Mouse (Mus musculus) embryonic facial prominence, embryonic 12.5 days (tissue): ENCODE results near the gene Tspan1. TPM values are rescaled to one million over a fixed set of nuclear protein-coding genes. Genes with fewer than 3 reads are reported as not detected.

ENCODE experiments used
- ATAC-seq: fragments of 200-750 bp; cut with Nextera tagmentation; 2 replicates; pipeline ENCODE4 v1.8.0; 2017; ENCODE audit not compliant: insufficient number of reproducible peaks, insufficient read depth, low FRiP score, low TSS enrichment
- H3K27ac ChIP-seq: fragments of 300-500 bp; sonication (generic); 2 replicates; pipeline ENCODE4 v1.5.1; 2016; ENCODE audit warnings: mild to moderate bottlenecking
- H3K27me3 ChIP-seq: fragments of 300-500 bp; sonication (generic); 2 replicates; pipeline ENCODE4 v1.6.1; 2016; ENCODE audit warnings: mild to moderate bottlenecking, moderate library complexity
- H3K36me3 ChIP-seq: fragments of 300-500 bp; sonication (generic); 2 replicates; pipeline ENCODE4 v1.6.1; 2016; ENCODE audit warnings: mild to moderate bottlenecking
- H3K4me1 ChIP-seq: fragments of 300-500 bp; sonication (generic); 2 replicates; pipeline ENCODE4 v1.6.1; 2016
- H3K4me2 ChIP-seq: fragments of 300-500 bp; sonication (generic); replicated peaks from 2 replicates; pipeline ENCODE4 v1.6.1; 2016; ENCODE audit warnings: mild to moderate bottlenecking, moderate library complexity
- H3K4me3 ChIP-seq: fragments of 300-500 bp; sonication (generic); 2 replicates; pipeline ENCODE4 v1.5.1; 2016; ENCODE audit warnings: mild to moderate bottlenecking
- H3K9ac ChIP-seq: fragments of 300-500 bp; sonication (generic); 2 replicates; pipeline ENCODE4 v1.6.1; 2016; ENCODE audit warnings: mild to moderate bottlenecking, moderate library complexity
- H3K9me3 ChIP-seq: fragments of 300-500 bp; sonication (generic); 2 replicates; pipeline ENCODE4 v1.6.1; 2016; ENCODE audit warnings: mild to moderate bottlenecking, moderate library complexity
- WGBS: fragments of 180-500 bp; shearing (Covaris S2); methylation state at CpG from one replicate; pipeline ENCODE4 v1.1.7; 2016; 5-methylcytosine and 5-hydroxymethylcytosine counted together
- polyA plus RNA-seq: library from polyadenylated mRNA; unstranded; fragments of >200 nt; fragmentation: Nextera tagmentation; extraction: Ambion mirVana; gene quantifications from 2 replicates; pipeline ENCODE4 v1.2.1, GENCODE M21; 2016

Gene Tspan1
- polyA plus RNA-seq, 1 experiment from 2014 or later = 0.23 TPM

- no peak for ATAC-seq
- Histone ChIP-seq H3K4me3 (no peak overlapping the region), H3K4me1 (peaks cover 15% of the 10 kb centered on the region), H3K27ac (no peak overlapping the region), H3K9ac (no peak overlapping the region), H3K9me3 (no peaks in the 10 kb centered on the region), H3K4me2 (no peak overlapping the region), H3K36me3 (peaks cover 11% of the 10 kb centered on the region; the same call in 1 of the 2 replicates), H3K27me3 (no peaks in the 10 kb centered on the region)
- WGBS = 92% methylated on average over 2 of the region's 2 CpGs
Observed at GRCm38 (mm10) chr4:116164759-116165554, 2.4 kb downstream of the Tspan1 start.

- H3K4me3 ChIP-seq = no peak overlapping the region
- H3K9me3 ChIP-seq = no peaks in the 10 kb centered on the region
- 86% methylated on average over 4 of the region's 4 CpGs for WGBS
- no peak for ATAC-seq
- H3K9ac ChIP-seq = no peak overlapping the region
- no peaks in the 10 kb centered on the region for H3K27me3 ChIP-seq
- peaks cover 15% of the 10 kb centered on the region for H3K4me1 ChIP-seq
- peaks cover 39% of the 10 kb centered on the region for H3K36me3 ChIP-seq
- H3K27ac ChIP-seq = no peak overlapping the region
- H3K4me2 ChIP-seq = no peak overlapping the region
Observed at GRCm38 (mm10) chr4:116162142-116162541, 5.3 kb downstream of the Tspan1 start.

- no peak overlapping the region for H3K27ac ChIP-seq
- no peak overlapping the region for H3K9ac ChIP-seq
- H3K4me3 ChIP-seq = no peak overlapping the region
- H3K4me2 ChIP-seq = no peak overlapping the region
- 85% methylated on average over 3 of the region's 3 CpGs for WGBS
- H3K9me3 ChIP-seq = no peaks in the 10 kb centered on the region
- peaks cover 53% of the 10 kb centered on the region for H3K36me3 ChIP-seq
- peaks cover 10% of the 10 kb centered on the region for H3K4me1 ChIP-seq
- no peak for ATAC-seq
- H3K27me3 ChIP-seq = no peaks in the 10 kb centered on the region
Observed at GRCm38 (mm10) chr4:116160769-116161168, 6.6 kb downstream of the Tspan1 start.

GRCm38 (mm10) chr4:116159912-116160311, 7.5 kb downstream of the Tspan1 start:
- peaks cover 3% of the 10 kb centered on the region for H3K4me1 ChIP-seq
- no peak overlapping the region for H3K4me3 ChIP-seq
- H3K9me3 ChIP-seq = no peaks in the 10 kb centered on the region
- no peak overlapping the region for H3K4me2 ChIP-seq
- H3K36me3 ChIP-seq = peaks cover 61% of the 10 kb centered on the region
- H3K27ac ChIP-seq = no peak overlapping the region
- H3K27me3 ChIP-seq = no peaks in the 10 kb centered on the region
- 72% methylated on average over 3 of the region's 3 CpGs for WGBS
- ATAC-seq = no peak
- no peak overlapping the region for H3K9ac ChIP-seq

- ATAC-seq = no peak
- no peak overlapping the region for H3K27ac ChIP-seq
- 86% methylated on average over 2 of the region's 2 CpGs for WGBS
Observed at GRCm38 (mm10) chr4:116157882-116158281, 9.5 kb downstream of the Tspan1 start.

GRCm38 (mm10) chr4:116152702-116153101, 14.7 kb downstream of the Tspan1 start:
- no peak overlapping the region for H3K4me3 ChIP-seq
- no peak overlapping the region for H3K9ac ChIP-seq
- no peaks in the 10 kb centered on the region for H3K9me3 ChIP-seq
- H3K4me1 ChIP-seq = peaks cover 11% of the 10 kb centered on the region
- 94% methylated on average over 15 of the region's 15 CpGs for WGBS
- H3K27me3 ChIP-seq = no peaks in the 10 kb centered on the region
- no peak for ATAC-seq
- no peak overlapping the region for H3K27ac ChIP-seq
- H3K4me2 ChIP-seq = no peak overlapping the region
- peaks cover 59% of the 10 kb centered on the region for H3K36me3 ChIP-seq

More at GRCm38 (mm10) chr4:116157882-116158281, 9.5 kb downstream of the Tspan1 start:
- H3K9me3 ChIP-seq = no peaks in the 10 kb centered on the region
- H3K4me1 ChIP-seq = no peaks in the 10 kb centered on the region
- H3K4me3 ChIP-seq = no peak overlapping the region
- no peaks in the 10 kb centered on the region for H3K27me3 ChIP-seq
- no peak overlapping the region for H3K4me2 ChIP-seq
- no peak overlapping the region for H3K9ac ChIP-seq
- H3K36me3 ChIP-seq = peaks cover 81% of the 10 kb centered on the region

GRCm38 (mm10) chr4:116151238-116151637, 16.2 kb downstream of the Tspan1 start, which contains the start of gene Lurap1:
TSS of gene Lurap1 (minus strand) at chr4:116151338.
- Histone ChIP-seq H3K9me3 (no peaks in the 10 kb centered on the region), H3K27me3 (no peaks in the 10 kb centered on the region), H3K4me2 (peak within 1 kb of the TSS; percentile 76), H3K36me3 (peaks cover 45% of the 10 kb centered on the region), H3K4me3 (peak within 1 kb of the TSS; percentile 72), H3K4me1 (peaks cover 11% of the 10 kb centered on the region), H3K9ac (peak within 1 kb of the TSS; percentile 89), H3K27ac (peak within 1 kb of the TSS; percentile 88)
- 75% methylated on average over 6 of the region's 6 CpGs for WGBS
- no peak for ATAC-seq

- ATAC-seq = no peak
- peak overlapping the region; percentile 72 for H3K4me3 ChIP-seq
- H3K27ac ChIP-seq = peak overlapping the region; percentile 57; the same call in 1 of the 2 replicates
- H3K9me3 ChIP-seq = no peaks in the 10 kb centered on the region
- peak overlapping the region; percentile 89 for H3K9ac ChIP-seq
- peaks cover 11% of the 10 kb centered on the region for H3K4me1 ChIP-seq
- 25% methylated on average over 4 of the region's 4 CpGs for WGBS
- H3K4me2 ChIP-seq = peak overlapping the region; percentile 76
- no peaks in the 10 kb centered on the region for H3K27me3 ChIP-seq
- peaks cover 41% of the 10 kb centered on the region for H3K36me3 ChIP-seq
Observed at GRCm38 (mm10) chr4:116150862-116151221, 16.6 kb downstream of the Tspan1 start.

GRCm38 (mm10) chr4:116150156-116150861, 17.1 kb downstream of the Tspan1 start:
- Histone ChIP-seq H3K4me3 (peak overlapping the region; percentile 72), H3K4me2 (peak overlapping the region; percentile 76), H3K9ac (peak overlapping the region; percentile 89), H3K27me3 (no peaks in the 10 kb centered on the region), H3K4me1 (peaks cover 11% of the 10 kb centered on the region), H3K27ac (peak overlapping the region; percentile 88), H3K36me3 (peaks cover 36% of the 10 kb centered on the region), H3K9me3 (no peaks in the 10 kb centered on the region)
- peak; percentile 83 for ATAC-seq
- WGBS = under 1% methylated on average over 73 of the region's 73 CpGs

GRCm38 (mm10) chr4:116149812-116150155, 17.6 kb downstream of the Tspan1 start:
- peak overlapping the region; percentile 57 for H3K4me2 ChIP-seq
- no peaks in the 10 kb centered on the region for H3K27me3 ChIP-seq
- ATAC-seq = no peak
- H3K36me3 ChIP-seq = peaks cover 31% of the 10 kb centered on the region
- H3K4me1 ChIP-seq = peaks cover 12% of the 10 kb centered on the region
- WGBS = 14% methylated on average over 6 of the region's 6 CpGs
- H3K4me3 ChIP-seq = peak overlapping the region; percentile 72
- no peaks in the 10 kb centered on the region for H3K9me3 ChIP-seq
- H3K27ac ChIP-seq = peak overlapping the region; percentile 88
- H3K9ac ChIP-seq = peak overlapping the region; percentile 89

- Histone ChIP-seq H3K4me3 (peak overlapping the region; percentile 71), H3K27me3 (peaks cover 6% of the 10 kb centered on the region), H3K4me1 (peaks cover 11% of the 10 kb centered on the region; the same call in 1 of the 2 replicates), H3K36me3 (no peaks in the 10 kb centered on the region), H3K4me2 (peak overlapping the region; percentile 95), H3K9ac (peak overlapping the region; percentile 71), H3K27ac (no peak overlapping the region), H3K9me3 (no peaks in the 10 kb centered on the region)
- under 1% methylated on average over 47 of the region's 47 CpGs for WGBS
- 0 out of 2 replicates have a peak, but pooled peaks have one; percentile 48 for ATAC-seq
Observed at GRCm38 (mm10) chr4:116143891-116144717, 23.3 kb downstream of the Tspan1 start.
